In genomic region chr17:45450153-45450552, GRCm38 (mm10) we compare ENCODE assay signal across 20 mouse cellular contexts. TPM values are rescaled to one million over a fixed set of nuclear protein-coding genes. Genes with fewer than 3 reads are reported as not detected.
DNase-seq lines count a peak whose midpoint lies in the region; ATAC-seq lines count a peak whose summit lies in the region.
"Had no signal": no experiment of that assay in that cellular context is flagged by ENCODE, and none has a peak within 500 bp of the region (broad histone marks: within the 10 kb centered on the region; RNA-seq: fewer than 3 reads in every experiment).

No protein-coding gene starts in this region.

- DNase-seq in spleen, postnatal 36 days (ENCODE audit: low spot score in 2 of 2), result peak; percentile 29 to 39
- no peak for DNase-seq in spleen, postnatal 14 days (ENCODE audit: low spot score in 2 of 2)
- DNase-seq in adrenal gland, adult (ENCODE audit: inconsistent age in 2 of 2, low spot score in 1 of 2), result no peak
- DNase-seq in layer of hippocampus, postnatal 14 days (ENCODE audit: low spot score in 2 of 2), result no peak
- DNase-seq in layer of hippocampus, adult 9-10 months (ENCODE audit: low spot score), result no peak
- DNase-seq: adrenal gland, adult 2 months; cerebellum, adult 8-10 months; cerebellum, postnatal 36 days; kidney, adult 2 months; kidney, postnatal 36 days; lung, embryonic 14.5 days; lung, postnatal 14 days; thymus, postnatal 25 days had no signal

- ATAC-seq in common myeloid progenitor, adult 5-6 weeks (replicated peaks; ENCODE audit: low read depth, poor library complexity, severe bottlenecking), result peak; percentile 71
- ATAC-seq in monocyte, adult 5-6 weeks (replicated peaks; ENCODE audit: insufficient number of reproducible peaks, low FRiP score, low TSS enrichment, poor library complexity, severe bottlenecking), result peak; percentile 53
- ATAC-seq: forebrain, embryonic 15.5 days; hindbrain, postnatal 0 days; intestine, embryonic 15.5 days; midbrain, embryonic 16.5 days had no signal

RNA-seq across cellular contexts. Expression of gene Cdc5l, which starts 16.6 kb away (rescaled TPM):
- 128 and 141 TPM in 2 replicates for total RNA-seq in common myeloid progenitor, adult 5-6 weeks (2017)
- total RNA-seq in monocyte, adult 5-6 weeks (2017), result 104 to 149 TPM (median 135 TPM) in 3 replicates
- 10 to 100 TPM; 47.0 to 50.2 TPM for total RNA-seq in layer of hippocampus, postnatal 14 days (2021)

RNA-seq across cellular contexts. Expression of gene Spats1, which starts 25.1 kb away (rescaled TPM):
- 1.6 TPM in 1 of 2 replicates, not detected in the other for total RNA-seq in common myeloid progenitor, adult 5-6 weeks (2017)
- total RNA-seq in monocyte, adult 5-6 weeks (2017), result not detected in 3 replicates
- 1 to 10 TPM; 5.0 to 5.4 TPM for total RNA-seq in layer of hippocampus, postnatal 14 days (2021)
- total RNA-seq: adrenal gland, adult 2 months; gastrocnemius, adult 8-10 months had no signal

RNA-seq across cellular contexts. Expression of gene Aars2, which starts 56.5 kb away (rescaled TPM):
- total RNA-seq in common myeloid progenitor, adult 5-6 weeks (2017), result 11.1 and 11.4 TPM in 2 replicates
- 3.1 to 5.3 TPM (median 4.3 TPM) in 3 replicates for total RNA-seq in monocyte, adult 5-6 weeks (2017)
- total RNA-seq in layer of hippocampus, postnatal 14 days (2021), result 10 to 100 TPM; 20.4 to 24.2 TPM

Comparison
In these comparisons a context has a peak if more than half of its experiments do, and no peak if none do; other contexts are left out.
1. DNase-seq: peak in spleen, postnatal 36 days (2 of 2); none in spleen, postnatal 14 days (0 of 2), adrenal gland, adult (0 of 2), layer of hippocampus, postnatal 14 days (0 of 2) and layer of hippocampus, adult 9-10 months (single experiment).